Comparison of ENCODE assay signal across 29 mouse cellular contexts in genomic region chr8:94789256-94789955, GRCm38 (mm10). TPM values are rescaled to one million over a fixed set of nuclear protein-coding genes. Genes with fewer than 3 reads are reported as not detected.
DNase-seq lines count a peak whose midpoint lies in the region; ATAC-seq and TF ChIP-seq lines count a peak whose summit lies in the region.
"Had no signal": no experiment of that assay in that cellular context is flagged by ENCODE, and none has a peak within 500 bp of the region (broad histone marks: within the 10 kb centered on the region; RNA-seq: fewer than 3 reads in every experiment).

No protein-coding gene starts in this region.

- H3K36me3 ChIP-seq in kidney, adult 2 months (ENCODE audit: control insufficient read depth, insufficient read depth, low read length) = no peaks in the 10 kb centered on the region
- no peaks in the 10 kb centered on the region for H3K36me3 ChIP-seq in liver, embryonic 13.5 days
- no peaks in the 10 kb centered on the region for H3K36me3 ChIP-seq in liver, embryonic 11.5 days (ENCODE audit: control insufficient read depth, insufficient read depth, low read length)
- H3K36me3 ChIP-seq: forebrain, embryonic 12.5 days; heart, embryonic 12.5 days; hindbrain, embryonic 10.5 days; intestine, embryonic 15.5 days had no signal

- H3K4me1 ChIP-seq in kidney, adult 2 months (ENCODE audit: control insufficient read depth, insufficient read depth, low read length) = peaks cover 35% of the 10 kb centered on the region
- peaks cover 59% of the 10 kb centered on the region for H3K4me1 ChIP-seq in liver, embryonic 13.5 days (replicated peaks)
- peaks cover 19% of the 10 kb centered on the region for H3K4me1 ChIP-seq in liver, embryonic 11.5 days (replicated peaks; ENCODE audit: control insufficient read depth, insufficient read depth, low read length)

- H3K4me2 ChIP-seq in liver, embryonic 13.5 days = no peak overlapping the region
- no peak overlapping the region for H3K4me2 ChIP-seq in liver, embryonic 11.5 days
- H3K4me2 ChIP-seq: forebrain, embryonic 12.5 days; heart, embryonic 12.5 days; intestine, embryonic 15.5 days had no signal

- WGBS in kidney, adult 2 months = 61% methylated on average over 10 of the region's 10 CpGs
- WGBS in liver, embryonic 13.5 days (ENCODE audit: insufficient replicate concordance) = 79% methylated on average over 10 of the region's 10 CpGs
- 83% methylated on average over 10 of the region's 10 CpGs for WGBS in liver, embryonic 11.5 days

- ATAC-seq in liver, embryonic 13.5 days (ENCODE audit: low read depth) = no peak
- no peak for ATAC-seq in liver, embryonic 11.5 days (replicated peaks; ENCODE audit: low FRiP score)
- no peak for ATAC-seq in granulocyte monocyte progenitor cell, adult 5-6 weeks (replicated peaks; ENCODE audit: poor library complexity, severe bottlenecking)
- ATAC-seq: hindbrain, embryonic 16.5 days; intestine, embryonic 15.5 days had no signal

- no peaks in the 10 kb centered on the region for H3K27me3 ChIP-seq in kidney, adult 2 months (replicated peaks; ENCODE audit: control insufficient read depth, insufficient read depth, low read length)
- peaks cover 32% of the 10 kb centered on the region for H3K27me3 ChIP-seq in liver, embryonic 13.5 days
- no peaks in the 10 kb centered on the region for H3K27me3 ChIP-seq in liver, embryonic 11.5 days (replicated peaks; ENCODE audit: control insufficient read depth, insufficient read depth, low read length)
- H3K27me3 ChIP-seq: forebrain, embryonic 12.5 days; intestine, embryonic 15.5 days had no signal

- TF ChIP-seq POLR2A in kidney, adult 2 months (IDR thresholded peaks at IDR 0.05; ENCODE audit: low read depth, low read length) = no peak

- H3K4me3 ChIP-seq in kidney, adult 2 months (ENCODE audit: insufficient read depth, low read depth, low read length) = no peak overlapping the region
- H3K4me3 ChIP-seq in liver, embryonic 13.5 days (replicated peaks) = no peak overlapping the region
- no peak overlapping the region for H3K4me3 ChIP-seq in liver, embryonic 11.5 days (ENCODE audit: low read depth, low read length)
- H3K4me3 ChIP-seq: forebrain, embryonic 12.5 days; heart, embryonic 12.5 days; hindbrain, embryonic 10.5 days; intestine, embryonic 15.5 days; layer of hippocampus, adult 2 months had no signal

- no peaks in the 10 kb centered on the region for H3K9me3 ChIP-seq in liver, embryonic 13.5 days (replicated peaks)
- no peaks in the 10 kb centered on the region for H3K9me3 ChIP-seq in liver, embryonic 11.5 days (ENCODE audit: control insufficient read depth, low read length)
- H3K9me3 ChIP-seq: forebrain, embryonic 12.5 days; heart, embryonic 12.5 days; hindbrain, embryonic 10.5 days; intestine, embryonic 15.5 days had no signal

- DNase-seq in kidney, adult 2 months = peak; percentile 82
- no peak for DNase-seq in kidney, postnatal 14 days
- no peak for DNase-seq in liver, embryonic 13.5 days
- no peak for DNase-seq in liver, embryonic 11.5 days (ENCODE audit: low spot score)
- DNase-seq in Muller cell, postnatal 12 days (ENCODE audit: inconsistent ontology term) = peak; percentile 76
- peak; percentile 39 for DNase-seq in adipocyte (ENCODE audit: low spot score)
- DNase-seq in testis, postnatal 14 days (ENCODE audit: low spot score) = no peak
- DNase-seq: adrenal gland, adult 2 months; cerebellum, adult 18-20 months; cerebellum, postnatal 14 days; heart, postnatal 10 days; lung, postnatal 4 days had no signal

- no peak for TF ChIP-seq CTCF in kidney, adult 2 months (conservative IDR thresholded peaks at IDR 0.05; ENCODE audit: insufficient read depth, insufficient read length, low read depth, low read length)

- no peak overlapping the region for H3K9ac ChIP-seq in liver, embryonic 13.5 days
- H3K9ac ChIP-seq in liver, embryonic 11.5 days (ENCODE audit: low read depth, low read length) = no peak overlapping the region
- H3K9ac ChIP-seq: forebrain, embryonic 12.5 days; heart, embryonic 12.5 days; intestine, embryonic 15.5 days; liver, embryonic 14.5 days had no signal

- peak overlapping the region; percentile 69 for H3K27ac ChIP-seq in kidney, adult 2 months (ENCODE audit: insufficient read depth, low read depth, low read length)
- H3K27ac ChIP-seq in liver, embryonic 13.5 days = peak overlapping the region; percentile 99
- no peak overlapping the region for H3K27ac ChIP-seq in liver, embryonic 11.5 days (ENCODE audit: low read depth, low read length)
- H3K27ac ChIP-seq: forebrain, embryonic 12.5 days; hindbrain, embryonic 10.5 days; intestine, embryonic 15.5 days; layer of hippocampus, adult 2 months; stomach, postnatal 0 days had no signal

RNA-seq across cellular contexts. Expression of gene Cx3cl1, which starts 17.6 kb away (rescaled TPM):
- 148 and 169 TPM in 2 replicates for polyA plus RNA-seq in kidney, adult 2 months (2012; rRNA removed)
- polyA plus RNA-seq in liver, embryonic 13.5 days (2015; fragmentation: Nextera tagmentation; extraction: Ambion mirVana) = 0.39 and 0.40 TPM in 2 replicates
- 0.53 and 0.78 TPM in 2 replicates for polyA plus RNA-seq in liver, embryonic 11.5 days (2014; fragmentation: Nextera tagmentation; extraction: Ambion mirVana)
- total RNA-seq in granulocyte monocyte progenitor cell, adult 5-6 weeks (2014; fragmentation: Nextera tagmentation) = 0.19 and 1.3 TPM in 2 replicates
- total RNA-seq in granulocyte monocyte progenitor cell, adult 5-6 weeks (2017) = not detected in 2 replicates
- total RNA-seq: megakaryocyte-erythroid progenitor cell, adult 5-6 weeks; neutrophil, adult 5-6 weeks had no signal

RNA-seq across cellular contexts. Expression of gene Ccl17, which starts 20.8 kb away (rescaled TPM):
- 0.64 and 1.0 TPM in 2 replicates for polyA plus RNA-seq in kidney, adult 2 months (2012; rRNA removed)
- polyA plus RNA-seq in liver, embryonic 13.5 days (2015; fragmentation: Nextera tagmentation; extraction: Ambion mirVana) = 0.36 and 0.48 TPM in 2 replicates
- 0.62 and 1.3 TPM in 2 replicates for polyA plus RNA-seq in liver, embryonic 11.5 days (2014; fragmentation: Nextera tagmentation; extraction: Ambion mirVana)
- not detected in 2 replicates for total RNA-seq in granulocyte monocyte progenitor cell, adult 5-6 weeks (2014; fragmentation: Nextera tagmentation)
- not detected in 2 replicates for total RNA-seq in granulocyte monocyte progenitor cell, adult 5-6 weeks (2017)
- total RNA-seq: heart, postnatal 10 days; neutrophil, adult 5-6 weeks had no signal
- polyA plus RNA-seq: adrenal gland, adult 2 months; embryonic facial prominence, embryonic 11.5 days; hindbrain, embryonic 10.5 days; intestine, embryonic 15.5 days; limb, embryonic 11.5 days; lung, embryonic 16.5 days had no signal

RNA-seq across cellular contexts. Expression of gene Ccl22, which starts 44.0 kb away (rescaled TPM):
- polyA plus RNA-seq in kidney, adult 2 months (2012; rRNA removed) = 0.87 and 3.7 TPM in 2 replicates
- 0.24 and 0.27 TPM in 2 replicates for polyA plus RNA-seq in liver, embryonic 13.5 days (2015; fragmentation: Nextera tagmentation; extraction: Ambion mirVana)
- not detected in 2 replicates for polyA plus RNA-seq in liver, embryonic 11.5 days (2014; fragmentation: Nextera tagmentation; extraction: Ambion mirVana)
- not detected in 2 replicates for total RNA-seq in granulocyte monocyte progenitor cell, adult 5-6 weeks (2014; fragmentation: Nextera tagmentation)
- total RNA-seq in granulocyte monocyte progenitor cell, adult 5-6 weeks (2017) = not detected in 2 replicates
- total RNA-seq: adrenal gland, adult 2 months; gastrocnemius, adult 8-10 months; heart, postnatal 10 days; layer of hippocampus, postnatal 25 days; megakaryocyte-erythroid progenitor cell, adult 5-6 weeks; neutrophil, adult 5-6 weeks had no signal
- polyA plus RNA-seq: C2C12; embryonic facial prominence, embryonic 11.5 days; forebrain, embryonic 12.5 days; heart, embryonic 12.5 days; hindbrain, embryonic 10.5 days; hindbrain, embryonic 16.5 days; intestine, embryonic 15.5 days; limb, embryonic 11.5 days; lung, embryonic 16.5 days; stomach, postnatal 0 days had no signal

RNA-seq across cellular contexts. Expression of gene Coq9, which starts 48.7 kb away (rescaled TPM):
- polyA plus RNA-seq in kidney, adult 2 months (2012; rRNA removed) = 378 and 521 TPM in 2 replicates
- 51.4 and 51.5 TPM in 2 replicates for polyA plus RNA-seq in liver, embryonic 13.5 days (2015; fragmentation: Nextera tagmentation; extraction: Ambion mirVana)
- polyA plus RNA-seq in liver, embryonic 11.5 days (2014; fragmentation: Nextera tagmentation; extraction: Ambion mirVana) = 82.2 and 82.9 TPM in 2 replicates
- total RNA-seq in granulocyte monocyte progenitor cell, adult 5-6 weeks (2014; fragmentation: Nextera tagmentation) = 49.5 and 54.4 TPM in 2 replicates
- 46.6 and 57.4 TPM in 2 replicates for total RNA-seq in granulocyte monocyte progenitor cell, adult 5-6 weeks (2017)

RNA-seq across cellular contexts. Expression of gene Ciapin1, which starts 48.8 kb away (rescaled TPM):
- 55.8 and 71.2 TPM in 2 replicates for polyA plus RNA-seq in kidney, adult 2 months (2012; rRNA removed)
- 66.7 and 68.0 TPM in 2 replicates for polyA plus RNA-seq in liver, embryonic 13.5 days (2015; fragmentation: Nextera tagmentation; extraction: Ambion mirVana)
- 94.8 and 99.5 TPM in 2 replicates for polyA plus RNA-seq in liver, embryonic 11.5 days (2014; fragmentation: Nextera tagmentation; extraction: Ambion mirVana)
- total RNA-seq in granulocyte monocyte progenitor cell, adult 5-6 weeks (2014; fragmentation: Nextera tagmentation) = 45.7 and 48.0 TPM in 2 replicates
- 46.1 and 72.3 TPM in 2 replicates for total RNA-seq in granulocyte monocyte progenitor cell, adult 5-6 weeks (2017)

Comparison
In these comparisons a context has a peak if more than half of its experiments do, and no peak if none do; other contexts are left out.
1. DNase-seq: peak in kidney, adult 2 months (single experiment), Muller cell, postnatal 12 days (single experiment) and adipocyte (single experiment); none in kidney, postnatal 14 days (single experiment), liver, embryonic 13.5 days (single experiment), liver, embryonic 11.5 days (single experiment) and testis, postnatal 14 days (single experiment).
2. RNA of gene Cx3cl1, which starts 17.6 kb away (polyA plus RNA-seq): 148 to 169 TPM in kidney, adult 2 months; 0.53 to 0.78 TPM in liver, embryonic 11.5 days and 0.39 to 0.40 TPM in liver, embryonic 13.5 days; every median in the first group is over 10 times any median in the second.